Mouse (Mus musculus) limb, embryonic 14.5 days (tissue): ENCODE measurements around the gene Ubr2. TPM values are rescaled to one million over a fixed set of nuclear protein-coding genes. Genes with fewer than 3 reads are reported as not detected.

ENCODE experiments used
- ATAC-seq: fragments of 200-750 bp; cut with Nextera tagmentation; 2 replicates; pipeline ENCODE4 v1.8.0; 2017; ENCODE audit warnings: low read depth, moderate number of reproducible peaks, moderate TSS enrichment; ENCODE audit not compliant: low FRiP score
- DNase-seq: peaks from one replicate; pipeline ENCODE4 v3.0.0-alpha.2; 2015; ENCODE audit warnings: low spot score
- H3K27ac ChIP-seq: fragments of 300-500 bp; sonication (generic); replicated peaks from 2 replicates; pipeline ENCODE4 v1.5.1; 2014; ENCODE audit warnings: low read depth, mild to moderate bottlenecking, low read length, moderate library complexity, mixed read lengths
- H3K27me3 ChIP-seq: fragments of 300-500 bp; sonication (generic); 2 replicates; pipeline ENCODE4 v1.6.1; 2014; ENCODE audit warnings: low read length, mixed read lengths; ENCODE audit not compliant: control insufficient read depth, insufficient read depth
- H3K36me3 ChIP-seq: fragments of 300-500 bp; sonication (generic); 2 replicates; pipeline ENCODE4 v1.6.1; 2014; ENCODE audit warnings: mild to moderate bottlenecking, low read length, moderate library complexity, mixed read lengths; ENCODE audit not compliant: control insufficient read depth, insufficient read depth
- H3K4me1 ChIP-seq: fragments of 300-500 bp; sonication (generic); 2 replicates; pipeline ENCODE4 v1.6.1; 2014; ENCODE audit warnings: antibody characterized with exemption, low read length, mixed read lengths; ENCODE audit not compliant: control insufficient read depth, insufficient read depth
- H3K4me2 ChIP-seq: fragments of 300-500 bp; sonication (generic); replicated peaks from 2 replicates; pipeline ENCODE4 v1.6.1; 2014; ENCODE audit warnings: low read depth, mild to moderate bottlenecking, low read length, moderate library complexity; ENCODE audit not compliant: severe bottlenecking
- H3K4me3 ChIP-seq: fragments of 300-500 bp; sonication (generic); replicated peaks from 2 replicates; pipeline ENCODE4 v1.5.1; 2014; ENCODE audit warnings: low read length
- H3K9ac ChIP-seq: fragments of 300-500 bp; sonication (generic); 2 replicates; pipeline ENCODE4 v1.6.1; 2014; ENCODE audit warnings: mild to moderate bottlenecking, low read depth, low read length, moderate library complexity; ENCODE audit not compliant: severe bottlenecking
- H3K9me3 ChIP-seq: fragments of 300-500 bp; sonication (generic); 2 replicates; pipeline ENCODE4 v1.6.1; 2016; ENCODE audit warnings: low read length; ENCODE audit not compliant: control insufficient read depth
- POLR2A ChIP-seq: fragments of 200-500 bp; IDR thresholded peaks from 2 replicates; pipeline ENCODE4 v1.8.0; 2012; ENCODE audit warnings: inconsistent platforms, mild to moderate bottlenecking, moderate library complexity, borderline replicate concordance; ENCODE audit not compliant: insufficient read depth, insufficient read length; ENCODE audit errors: extremely low read depth
- WGBS: fragments of 180-500 bp; shearing (Covaris S2); extraction: QIAGEN DNeasy Blood & Tissue Kit; methylation state at CpG from one replicate; pipeline ENCODE4 v1.1.7; 2014; 5-methylcytosine and 5-hydroxymethylcytosine counted together
- polyA plus RNA-seq, 2 experiments: library from polyadenylated mRNA; depleted of rRNA in 1 of 2; stranded (reverse) in 1 of 2; unstranded in 1 of 2; fragments of >200 nt; fragmentation: Nextera tagmentation in 1 of 2; extraction: Ambion mirVana in 1 of 2; gene quantifications; 2 replicates each; pipeline versions ENCODE4 v1.2.1 to v1.2.3; 2012 to 2014

Ubr2 gene
- polyA plus RNA-seq, 2 experiments = 23.3 to 35.7 TPM

DNA sequence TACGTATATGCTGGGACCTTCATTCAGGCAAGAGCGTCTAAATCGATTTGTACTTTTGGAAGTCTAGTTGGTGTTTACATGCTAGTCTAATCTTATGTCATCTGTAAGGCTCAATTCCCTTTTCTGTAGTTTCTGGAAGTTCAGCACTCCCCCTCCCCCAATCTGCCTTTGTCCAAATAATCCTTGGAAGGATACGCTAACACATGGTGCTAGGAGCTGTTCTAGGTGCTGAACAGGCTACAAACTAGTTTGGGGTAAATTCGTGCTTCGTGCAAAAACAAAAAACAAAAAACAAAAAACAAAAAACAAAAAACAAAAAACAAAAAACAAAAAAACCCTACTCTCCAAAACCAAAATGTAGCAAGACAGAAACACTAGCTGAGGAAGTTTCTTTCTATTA, 89.5 kb downstream of the Ubr2 start:
- H3K9ac ChIP-seq = no peak overlapping the region
- 62% methylated on average over 6 of the region's 6 CpGs for WGBS
- no peak overlapping the region for H3K27ac ChIP-seq
- H3K36me3 ChIP-seq = no peaks in the 10 kb centered on the region
- DNase-seq = peak; percentile 78
- no peak for ATAC-seq
- H3K9me3 ChIP-seq = no peaks in the 10 kb centered on the region
- TF ChIP-seq POLR2A = no peak
- no peak overlapping the region for H3K4me2 ChIP-seq
- no peaks in the 10 kb centered on the region for H3K4me1 ChIP-seq
- H3K27me3 ChIP-seq = no peaks in the 10 kb centered on the region
- no peak overlapping the region for H3K4me3 ChIP-seq

DNA sequence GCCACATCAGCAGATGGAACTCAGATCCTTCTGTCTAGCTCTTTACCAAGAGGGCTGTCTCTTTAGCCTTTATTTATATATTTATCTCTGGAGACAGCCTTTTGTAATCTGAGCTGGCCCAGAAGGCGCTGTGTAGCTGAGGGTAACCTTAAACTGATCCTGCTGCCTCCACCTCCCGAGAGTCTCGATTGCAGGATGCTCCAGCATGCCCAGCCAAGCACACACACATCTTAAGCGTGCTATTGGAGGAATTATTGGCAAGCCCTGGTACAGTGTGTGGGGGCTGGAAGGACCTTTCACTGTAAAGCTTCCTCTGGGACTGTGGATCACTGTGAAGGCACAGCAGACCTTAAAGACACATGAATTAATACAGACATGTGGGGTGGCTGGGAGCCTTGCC, 91.4 kb downstream of the Ubr2 start:
- ATAC-seq (no peak), DNase-seq (no peak)
- WGBS = 11% methylated on average over 4 of the region's 4 CpGs
- no peaks in the 10 kb centered on the region for H3K27me3 ChIP-seq
- no peaks in the 10 kb centered on the region for H3K9me3 ChIP-seq
- H3K36me3 ChIP-seq = no peaks in the 10 kb centered on the region
- no peak overlapping the region for H3K4me3 ChIP-seq
- H3K4me1 ChIP-seq = no peaks in the 10 kb centered on the region
- no peak for TF ChIP-seq POLR2A
- no peak overlapping the region for H3K4me2 ChIP-seq
- no peak overlapping the region for H3K27ac ChIP-seq
- H3K9ac ChIP-seq = no peak overlapping the region

- no peak overlapping the region for H3K4me3 ChIP-seq
- no peak overlapping the region for H3K4me2 ChIP-seq
- no peak overlapping the region for H3K27ac ChIP-seq
- H3K36me3 ChIP-seq = no peaks in the 10 kb centered on the region
- no peaks in the 10 kb centered on the region for H3K4me1 ChIP-seq
- no peaks in the 10 kb centered on the region for H3K27me3 ChIP-seq
- no peaks in the 10 kb centered on the region for H3K9me3 ChIP-seq
- no peak overlapping the region for H3K9ac ChIP-seq
- WGBS = 65% methylated on average over 3 of the region's 3 CpGs
- no peak for TF ChIP-seq POLR2A
- no peak for ATAC-seq
- DNase-seq = no peak
Observed at GRCm38 (mm10) chr17:46915129-46915528, 95.2 kb downstream of the Ubr2 start.

- Histone ChIP-seq H3K9me3 (no peaks in the 10 kb centered on the region), H3K4me3 (no peak overlapping the region), H3K36me3 (no peaks in the 10 kb centered on the region), H3K4me1 (no peaks in the 10 kb centered on the region), H3K27ac (no peak overlapping the region), H3K27me3 (no peaks in the 10 kb centered on the region), H3K4me2 (no peak overlapping the region), H3K9ac (no peak overlapping the region)
- TF ChIP-seq POLR2A = no peak
- DNase-seq = no peak
- no peak for ATAC-seq
- WGBS = 40% methylated on average over 6 of the region's 6 CpGs
Observed at GRCm38 (mm10) chr17:46912331-46912730, 98.0 kb downstream of the Ubr2 start.

- no peak within 1 kb of the TSS for H3K27ac ChIP-seq
- no peaks in the 10 kb centered on the region for H3K4me1 ChIP-seq
- ATAC-seq (no peak), DNase-seq (no peak)
- H3K9me3 ChIP-seq = no peaks in the 10 kb centered on the region
- no peaks in the 10 kb centered on the region for H3K27me3 ChIP-seq
- no peaks in the 10 kb centered on the region for H3K36me3 ChIP-seq
- no peak within 1 kb of the TSS for H3K9ac ChIP-seq
- no peak within 1 kb of the TSS for H3K4me3 ChIP-seq
- no peak for TF ChIP-seq POLR2A
- no peak within 1 kb of the TSS for H3K4me2 ChIP-seq
- 89% methylated on average over 10 of the region's 10 CpGs for WGBS
Observed at GRCm38 (mm10) chr17:46910186-46910585, 100.2 kb downstream of the Ubr2 start, which contains the start of gene Prph2. Gene Prph2, plus strand, starts transcription at chr17:46910459.
